Mouse (Mus musculus) mammary gland, adult 2 months (tissue): ENCODE data around the gene Gm13941. TPM values are rescaled to one million over a fixed set of nuclear protein-coding genes. Genes with fewer than 3 reads are reported as not detected.

ENCODE experiments used
- polyA plus RNA-seq: library from polyadenylated mRNA; depleted of rRNA; stranded (reverse); fragments of >200 nt; gene quantifications from 2 replicates; pipeline ENCODE4 v1.2.3, GENCODE M21; 2012; ENCODE audit warnings: low replicate concordance; rRNA removed

Gm13941 gene
- polyA plus RNA-seq, result not detected in 2 replicates

DNA sequence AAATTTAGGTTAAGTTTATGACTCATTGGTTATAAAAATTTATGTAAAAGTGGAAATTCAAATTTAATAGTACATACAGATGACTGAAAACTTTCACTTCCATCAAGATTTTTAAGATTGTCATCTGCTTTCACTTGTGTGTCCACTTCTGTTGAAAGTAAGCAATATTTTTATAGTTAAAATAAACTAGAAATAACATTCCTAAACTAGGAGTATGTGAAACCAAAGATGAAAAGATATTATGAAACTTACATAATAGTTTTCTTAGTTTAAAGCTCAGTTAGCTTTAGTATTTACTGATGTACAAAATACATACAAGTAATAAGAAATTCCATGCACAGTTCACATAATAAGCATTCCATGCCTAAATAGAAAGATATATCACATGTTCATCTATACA, at the start of gene Gm13941:
Gm13941 (minus strand) TSS at position 101 of the 400 bp plus-strand sequence.

DNA sequence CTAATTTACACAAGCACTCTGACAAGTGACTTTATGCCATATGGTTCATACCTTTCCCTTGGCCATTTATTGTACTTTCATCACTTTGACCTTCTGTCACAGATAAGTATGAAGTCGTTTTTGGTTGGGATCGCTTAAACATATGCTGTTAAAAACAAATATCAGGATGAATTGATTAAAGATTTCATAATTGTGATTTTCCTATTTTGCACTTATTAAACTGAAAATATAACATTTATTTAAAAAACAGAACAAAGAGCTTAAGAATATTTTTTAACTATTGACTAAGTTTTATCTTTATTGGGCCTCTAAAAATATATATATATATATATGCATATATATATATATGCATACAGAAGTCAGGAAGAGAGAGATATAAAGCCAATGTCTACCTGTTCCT, 47.1 kb upstream of the Gm13941 start, which contains the start of gene Gm15130:
Gm15130 (minus strand) TSS at position 101 of the 400 bp plus-strand sequence.

Other genes with a start within 250 kb of the Gm13941 start
- 0.06 and 0.17 TPM in 2 replicates for gene Ano3, start 155.1 kb downstream of the Gm13941 start, polyA plus RNA-seq
- gene Gm15130, start 47.0 kb upstream of the Gm13941 start, polyA plus RNA-seq, result not detected in 2 replicates
- not detected in 2 replicates for gene 4930430A15Rik, start 123.6 kb upstream of the Gm13941 start, polyA plus RNA-seq
- not detected in 2 replicates for gene Olfr1275, start 129.3 kb upstream of the Gm13941 start, polyA plus RNA-seq
- gene Olfr1276, start 148.5 kb upstream of the Gm13941 start, polyA plus RNA-seq, result not detected in 2 replicates
- not detected in 2 replicates for gene Olfr1277, start 168.1 kb upstream of the Gm13941 start, polyA plus RNA-seq
- not detected in 2 replicates for gene Olfr1278, start 184.2 kb upstream of the Gm13941 start, polyA plus RNA-seq
- not detected in 2 replicates for gene Olfr1279, start 194.7 kb upstream of the Gm13941 start, polyA plus RNA-seq
- gene Olfr1280, start 208.0 kb upstream of the Gm13941 start, polyA plus RNA-seq, result not detected in 2 replicates
- not detected in 2 replicates for gene Olfr1281, start 220.5 kb upstream of the Gm13941 start, polyA plus RNA-seq
- not detected in 2 replicates for gene Olfr1282, start 230.1 kb upstream of the Gm13941 start, polyA plus RNA-seq